ENCODE assay signal across 8 mouse cellular contexts in genomic region chr7:122160037-122160436, GRCm38 (mm10). TPM values are rescaled to one million over a fixed set of nuclear protein-coding genes. Genes with fewer than 3 reads are reported as not detected.
DNase-seq lines count a peak whose midpoint lies in the region; ATAC-seq and TF ChIP-seq lines count a peak whose summit lies in the region.

No protein-coding gene starts in this region.

- WGBS in heart, postnatal 0 days = 2% methylated on average over 12 of the region's 12 CpGs
- 0% methylated on average over 12 of the region's 12 CpGs for WGBS in intestine, postnatal 0 days
- WGBS in neural tube, embryonic 15.5 days = 2% methylated on average over 12 of the region's 12 CpGs

- no peak for ATAC-seq in heart, postnatal 0 days (ENCODE audit: insufficient read depth, low read depth)
- no peak for ATAC-seq in intestine, postnatal 0 days
- no peak for ATAC-seq in neural tube, embryonic 15.5 days (ENCODE audit: low FRiP score)
- ATAC-seq in erythroid progenitor cell, adult 5-6 weeks (replicated peaks; ENCODE audit: low FRiP score, poor library complexity, severe bottlenecking) = no peak

- no peak for DNase-seq in heart, postnatal 0 days (ENCODE audit: low spot score)
- DNase-seq in heart, adult 8-10 months (ENCODE audit: low spot score) = no peak
- peak; percentile 52 for DNase-seq in embryo, embryonic 11 days
- no peak for DNase-seq in B cell, adult 2 months
- no peak for DNase-seq in urinary bladder, adult 2 months (ENCODE audit: low spot score)

- H3K4me2 ChIP-seq in heart, postnatal 0 days (ENCODE audit: low read depth, low read length) = peak overlapping the region; percentile 96
- H3K4me2 ChIP-seq in intestine, postnatal 0 days (replicated peaks; ENCODE audit: low read depth) = peak overlapping the region; percentile 87
- peak overlapping the region; percentile 95 for H3K4me2 ChIP-seq in neural tube, embryonic 15.5 days

- peaks cover 31% of the 10 kb centered on the region for H3K4me1 ChIP-seq in heart, postnatal 0 days (ENCODE audit: control insufficient read depth, insufficient read depth)
- no peaks in the 10 kb centered on the region; the same call in 1 of the 2 replicates for H3K4me1 ChIP-seq in intestine, postnatal 0 days (replicated peaks; ENCODE audit: control insufficient read depth, insufficient read depth, low read length)
- peaks cover 34% of the 10 kb centered on the region for H3K4me1 ChIP-seq in neural tube, embryonic 15.5 days

- peaks cover 33% of the 10 kb centered on the region for H3K36me3 ChIP-seq in heart, postnatal 0 days (replicated peaks; ENCODE audit: control insufficient read depth, insufficient read depth, low read length)
- peaks cover 19% of the 10 kb centered on the region; the same call in 1 of the 2 replicates for H3K36me3 ChIP-seq in intestine, postnatal 0 days (ENCODE audit: control insufficient read depth, insufficient read depth)
- H3K36me3 ChIP-seq in neural tube, embryonic 15.5 days = no peaks in the 10 kb centered on the region

- TF ChIP-seq EP300 in heart, postnatal 0 days (IDR thresholded peaks at IDR 0.05; ENCODE audit: low read depth) = no peak

- H3K4me3 ChIP-seq in heart, postnatal 0 days (ENCODE audit: low read depth, low read length) = peak overlapping the region; percentile 88
- H3K4me3 ChIP-seq in intestine, postnatal 0 days (ENCODE audit: low read depth, low read length) = peak overlapping the region; percentile 59
- H3K4me3 ChIP-seq in neural tube, embryonic 15.5 days (replicated peaks) = peak overlapping the region; percentile 74

- 0 out of 2 replicates have a peak overlapping the region, but pooled peaks have one; percentile 13 for H3K27ac ChIP-seq in heart, postnatal 0 days (ENCODE audit: low read depth)
- H3K27ac ChIP-seq in intestine, postnatal 0 days (ENCODE audit: low read depth, low read length) = no peak overlapping the region
- H3K27ac ChIP-seq in neural tube, embryonic 15.5 days (replicated peaks) = no peak overlapping the region

- no peak for TF ChIP-seq CTCF in heart, postnatal 0 days (IDR thresholded peaks at IDR 0.05; ENCODE audit: low read depth)
- TF ChIP-seq CTCF in intestine, postnatal 0 days (IDR thresholded peaks at IDR 0.05; ENCODE audit: low read depth) = no peak

- no peaks in the 10 kb centered on the region for H3K9me3 ChIP-seq in heart, postnatal 0 days (replicated peaks; ENCODE audit: control insufficient read depth, low read length)
- H3K9me3 ChIP-seq in intestine, postnatal 0 days (ENCODE audit: control insufficient read depth) = no peaks in the 10 kb centered on the region
- no peaks in the 10 kb centered on the region for H3K9me3 ChIP-seq in neural tube, embryonic 15.5 days (replicated peaks)

- H3K9ac ChIP-seq in heart, postnatal 0 days (replicated peaks; ENCODE audit: low read depth, low read length) = peak overlapping the region; percentile 77
- H3K9ac ChIP-seq in intestine, postnatal 0 days (ENCODE audit: low read depth, low read length) = peak overlapping the region; percentile 55
- H3K9ac ChIP-seq in neural tube, embryonic 15.5 days (replicated peaks) = peak overlapping the region; percentile 42

- no peaks in the 10 kb centered on the region for H3K27me3 ChIP-seq in heart, postnatal 0 days (ENCODE audit: control insufficient read depth, insufficient read depth, low read length)
- H3K27me3 ChIP-seq in intestine, postnatal 0 days (replicated peaks; ENCODE audit: control insufficient read depth, insufficient read depth, low read length) = no peaks in the 10 kb centered on the region
- no peaks in the 10 kb centered on the region for H3K27me3 ChIP-seq in neural tube, embryonic 15.5 days (replicated peaks)

RNA-seq across cellular contexts. Expression of gene Plk1, which starts 0.8 kb away (rescaled TPM):
- 27.8 and 35.5 TPM in 2 replicates for total RNA-seq in heart, postnatal 0 days (2014; rRNA removed; ENCODE audit: low replicate concordance)
- polyA plus RNA-seq in heart, postnatal 0 days (2015; fragmentation: Nextera tagmentation; extraction: Ambion mirVana) = 22.8 and 23.3 TPM in 2 replicates
- total RNA-seq in heart, adult 8-10 months (2022) = under 1 TPM; 0.31 to 0.66 (median 0.46) TPM
- 20.0 and 25.0 TPM in 2 replicates for polyA plus RNA-seq in intestine, postnatal 0 days (2015; fragmentation: Nextera tagmentation; extraction: Ambion mirVana)
- polyA plus RNA-seq in neural tube, embryonic 15.5 days (2015; fragmentation: Nextera tagmentation; extraction: Ambion mirVana) = 13.7 and 41.9 TPM in 2 replicates
- total RNA-seq in erythroid progenitor cell, adult 5-6 weeks (2015; ENCODE audit: low replicate concordance) = 128 and 147 TPM in 2 replicates
- 146 and 147 TPM in 2 replicates for total RNA-seq in erythroid progenitor cell, adult 5-6 weeks (2017; ENCODE audit: low replicate concordance)
- 2.0 and 3.0 TPM in 2 replicates for polyA plus RNA-seq in urinary bladder, adult 2 months (2012; rRNA removed)

RNA-seq across cellular contexts. Expression of gene Ern2, which starts 26.0 kb away (rescaled TPM):
- total RNA-seq in heart, postnatal 0 days (2014; rRNA removed; ENCODE audit: low replicate concordance) = not detected in 2 replicates
- polyA plus RNA-seq in heart, postnatal 0 days (2015; fragmentation: Nextera tagmentation; extraction: Ambion mirVana) = 0.07 TPM in 1 of 2 replicates, not detected in the other
- total RNA-seq in heart, adult 8-10 months (2022) = not detected
- 4.0 and 4.8 TPM in 2 replicates for polyA plus RNA-seq in intestine, postnatal 0 days (2015; fragmentation: Nextera tagmentation; extraction: Ambion mirVana)
- polyA plus RNA-seq in neural tube, embryonic 15.5 days (2015; fragmentation: Nextera tagmentation; extraction: Ambion mirVana) = 1.5 and 2.0 TPM in 2 replicates
- not detected in 2 replicates for total RNA-seq in erythroid progenitor cell, adult 5-6 weeks (2015; ENCODE audit: low replicate concordance)
- not detected in 2 replicates for total RNA-seq in erythroid progenitor cell, adult 5-6 weeks (2017; ENCODE audit: low replicate concordance)
- polyA plus RNA-seq in urinary bladder, adult 2 months (2012; rRNA removed) = 1.4 and 1.5 TPM in 2 replicates

RNA-seq across cellular contexts. Expression of gene Dctn5, which starts 27.2 kb away (rescaled TPM):
- 28.9 and 50.0 TPM in 2 replicates for total RNA-seq in heart, postnatal 0 days (2014; rRNA removed; ENCODE audit: low replicate concordance)
- polyA plus RNA-seq in heart, postnatal 0 days (2015; fragmentation: Nextera tagmentation; extraction: Ambion mirVana) = 44.4 and 51.3 TPM in 2 replicates
- 10 to 100 TPM; 28.6 to 29.8 (median 29.1) TPM for total RNA-seq in heart, adult 8-10 months (2022)
- 59.4 and 64.7 TPM in 2 replicates for polyA plus RNA-seq in intestine, postnatal 0 days (2015; fragmentation: Nextera tagmentation; extraction: Ambion mirVana)
- polyA plus RNA-seq in neural tube, embryonic 15.5 days (2015; fragmentation: Nextera tagmentation; extraction: Ambion mirVana) = 157 TPM in 2 replicates
- total RNA-seq in erythroid progenitor cell, adult 5-6 weeks (2015; ENCODE audit: low replicate concordance) = 61.6 and 66.3 TPM in 2 replicates
- total RNA-seq in erythroid progenitor cell, adult 5-6 weeks (2017; ENCODE audit: low replicate concordance) = 31.4 and 32.3 TPM in 2 replicates
- polyA plus RNA-seq in urinary bladder, adult 2 months (2012; rRNA removed) = 71.2 and 84.0 TPM in 2 replicates

RNA-seq across cellular contexts. Expression of gene Palb2, which starts 27.3 kb away (rescaled TPM):
- total RNA-seq in heart, postnatal 0 days (2014; rRNA removed; ENCODE audit: low replicate concordance) = 0.97 and 6.4 TPM in 2 replicates
- 2.4 and 3.7 TPM in 2 replicates for polyA plus RNA-seq in heart, postnatal 0 days (2015; fragmentation: Nextera tagmentation; extraction: Ambion mirVana)
- 1 to 10 TPM in 2 of 4 experiments, under 1 TPM in 2; 0.38 to 1.2 (median 1.0) TPM for total RNA-seq in heart, adult 8-10 months (2022)
- 3.9 and 4.5 TPM in 2 replicates for polyA plus RNA-seq in intestine, postnatal 0 days (2015; fragmentation: Nextera tagmentation; extraction: Ambion mirVana)
- 4.6 and 7.0 TPM in 2 replicates for polyA plus RNA-seq in neural tube, embryonic 15.5 days (2015; fragmentation: Nextera tagmentation; extraction: Ambion mirVana)
- 15.1 and 27.0 TPM in 2 replicates for total RNA-seq in erythroid progenitor cell, adult 5-6 weeks (2015; ENCODE audit: low replicate concordance)
- 28.4 and 30.3 TPM in 2 replicates for total RNA-seq in erythroid progenitor cell, adult 5-6 weeks (2017; ENCODE audit: low replicate concordance)
- 2.1 and 2.4 TPM in 2 replicates for polyA plus RNA-seq in urinary bladder, adult 2 months (2012; rRNA removed)

RNA-seq across cellular contexts. Expression of gene Ndufab1, which starts 58.4 kb away (rescaled TPM):
- 181 and 183 TPM in 2 replicates for total RNA-seq in heart, postnatal 0 days (2014; rRNA removed; ENCODE audit: low replicate concordance)
- polyA plus RNA-seq in heart, postnatal 0 days (2015; fragmentation: Nextera tagmentation; extraction: Ambion mirVana) = 2,966 and 3,134 TPM in 2 replicates
- 1,000 to 10,000 TPM; 1,624 to 1,874 (median 1,747) TPM for total RNA-seq in heart, adult 8-10 months (2022)
- polyA plus RNA-seq in intestine, postnatal 0 days (2015; fragmentation: Nextera tagmentation; extraction: Ambion mirVana) = 956 and 957 TPM in 2 replicates
- 758 and 808 TPM in 2 replicates for polyA plus RNA-seq in neural tube, embryonic 15.5 days (2015; fragmentation: Nextera tagmentation; extraction: Ambion mirVana)
- total RNA-seq in erythroid progenitor cell, adult 5-6 weeks (2015; ENCODE audit: low replicate concordance) = 88.7 and 168 TPM in 2 replicates
- total RNA-seq in erythroid progenitor cell, adult 5-6 weeks (2017; ENCODE audit: low replicate concordance) = 19.6 and 45.8 TPM in 2 replicates
- 139 and 155 TPM in 2 replicates for polyA plus RNA-seq in urinary bladder, adult 2 months (2012; rRNA removed)
